Mouse (Mus musculus): ENCODE data around the gene Sppl3.

DNA sequence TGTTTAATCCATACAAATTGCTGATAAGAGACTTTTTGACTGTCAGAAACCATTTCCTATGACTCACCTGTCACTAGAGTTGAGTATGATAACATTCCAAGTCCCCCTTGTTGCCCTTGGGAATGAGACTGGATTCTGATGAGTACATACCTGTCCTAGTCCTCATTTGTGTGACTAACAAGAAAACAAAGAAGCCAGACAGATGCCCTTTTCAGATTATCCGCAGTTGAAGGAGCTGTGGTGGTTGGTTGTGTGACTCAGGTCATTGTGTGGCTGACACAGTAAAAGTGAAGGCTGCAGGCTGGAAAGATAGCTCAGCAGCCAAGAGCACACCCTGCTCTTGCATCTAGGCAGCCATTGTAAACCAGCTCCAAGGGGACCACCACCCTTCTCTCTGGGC, 51.6 kb downstream of the Sppl3 start:
- TF ChIP-seq POLR2A (IDR thresholded peaks at IDR 0.05; ENCODE audit: low read depth, low read length) (no peak), EP300 (IDR thresholded peaks at IDR 0.05; ENCODE audit: low read length) (no peak), UBTF (IDR thresholded peaks at IDR 0.05; ENCODE audit: low read depth, low read length) (no peak)

All from CH12.LX (cell line).